Mouse (Mus musculus): Measurements from ENCODE around the gene Cldn17. TPM values are rescaled to one million over a fixed set of nuclear protein-coding genes. Genes with fewer than 3 reads are reported as not detected.

Gene Cldn17
- polyA plus RNA-seq, 1 experiment from 2014 or later: not detected

Other genes with a start within 250 kb of the Cldn17 start
- gene Grik1, start 216.7 kb downstream of the Cldn17 start, polyA plus RNA-seq (2014; fragmentation: Nextera tagmentation; extraction: Ambion mirVana): 2.7 and 3.2 TPM in 2 replicates
- gene Cldn8, start 56.2 kb upstream of the Cldn17 start, polyA plus RNA-seq (2014; fragmentation: Nextera tagmentation; extraction: Ambion mirVana): 1.3 and 1.4 TPM in 2 replicates
- not detected in 2 replicates for gene Krtap24-1, start 105.3 kb upstream of the Cldn17 start, polyA plus RNA-seq (2014; fragmentation: Nextera tagmentation; extraction: Ambion mirVana)
- gene 2310079G19Rik, start 120.7 kb upstream of the Cldn17 start, polyA plus RNA-seq (2014; fragmentation: Nextera tagmentation; extraction: Ambion mirVana): not detected in 2 replicates
- gene Krtap26-1, start 140.8 kb upstream of the Cldn17 start, polyA plus RNA-seq (2014; fragmentation: Nextera tagmentation; extraction: Ambion mirVana): not detected in 2 replicates
- gene Krtap27-1, start 164.7 kb upstream of the Cldn17 start, polyA plus RNA-seq (2014; fragmentation: Nextera tagmentation; extraction: Ambion mirVana): not detected in 2 replicates
- gene 2310061N02Rik, start 201.0 kb upstream of the Cldn17 start, polyA plus RNA-seq (2014; fragmentation: Nextera tagmentation; extraction: Ambion mirVana): not detected in 2 replicates
- not detected in 2 replicates for gene Krtap13-1, start 221.9 kb upstream of the Cldn17 start, polyA plus RNA-seq (2014; fragmentation: Nextera tagmentation; extraction: Ambion mirVana)
- not detected in 2 replicates for gene Krtap13, start 244.7 kb upstream of the Cldn17 start, polyA plus RNA-seq (2014; fragmentation: Nextera tagmentation; extraction: Ambion mirVana)

Data from neural tube, embryonic 11.5 days (tissue).